Mouse (Mus musculus): ENCODE results near the gene Grk2. TPM values are rescaled to one million over a fixed set of nuclear protein-coding genes. Genes with fewer than 3 reads are reported as not detected.

Gene Grk2
- polyA plus RNA-seq, 1 experiment from 2014 or later = 15.6 TPM

GRCm38 (mm10) chr19:4303640-4303995 is 2.4 kb downstream of the Grk2 start:
- Histone ChIP-seq H3K4me1 (replicated peaks) (peaks cover 63% of the 10 kb centered on the region), H3K27ac (ENCODE audit: poor library complexity, severe bottlenecking) (no peak overlapping the region)
- ATAC-seq (ENCODE audit: insufficient number of reproducible peaks, low FRiP score) = no peak

GRCm38 (mm10) chr19:4302936-4303639 is 2.9 kb downstream of the Grk2 start:
- H3K4me3 ChIP-seq = peak overlapping the region; percentile 3; the same call in 1 of the 2 replicates
- H3K27ac ChIP-seq (ENCODE audit: poor library complexity, severe bottlenecking) = peak overlapping the region; percentile 78
- no peak for ATAC-seq (ENCODE audit: insufficient number of reproducible peaks, low FRiP score)
- peak overlapping the region; percentile 53 for H3K4me2 ChIP-seq
- WGBS = 59% methylated on average over 7 of the region's 7 CpGs
- H3K9ac ChIP-seq = peak overlapping the region; percentile 53; the same call in 1 of the 2 replicates
- H3K9me3 ChIP-seq (replicated peaks) = no peaks in the 10 kb centered on the region
- peaks cover 63% of the 10 kb centered on the region for H3K4me1 ChIP-seq (replicated peaks)
- no peaks in the 10 kb centered on the region for H3K36me3 ChIP-seq
- no peaks in the 10 kb centered on the region for H3K27me3 ChIP-seq (replicated peaks)

More at GRCm38 (mm10) chr19:4303640-4303995, 2.4 kb downstream of the Grk2 start:
- Histone ChIP-seq H3K27me3 (replicated peaks) (no peaks in the 10 kb centered on the region), H3K4me2 (peak overlapping the region; percentile 53; the same call in 1 of the 2 replicates), H3K4me3 (no peak overlapping the region), H3K9me3 (replicated peaks) (no peaks in the 10 kb centered on the region), H3K9ac (no peak overlapping the region), H3K36me3 (no peaks in the 10 kb centered on the region)
- WGBS = 90% methylated on average over 5 of the region's 5 CpGs

- peak overlapping the region; percentile 53 for H3K4me2 ChIP-seq
- H3K27ac ChIP-seq (ENCODE audit: poor library complexity, severe bottlenecking) = peak overlapping the region; percentile 78
- peaks cover 70% of the 10 kb centered on the region for H3K4me1 ChIP-seq (replicated peaks)
- H3K4me3 ChIP-seq = peak overlapping the region; percentile 7
- WGBS = 20% methylated on average over 21 of the region's 21 CpGs
- peak overlapping the region; percentile 53 for H3K9ac ChIP-seq
- ATAC-seq (ENCODE audit: insufficient number of reproducible peaks, low FRiP score) = 0 out of 2 replicates have a peak, but pooled peaks have one; percentile 4
- no peaks in the 10 kb centered on the region for H3K9me3 ChIP-seq (replicated peaks)
- H3K36me3 ChIP-seq = 0 out of 2 replicates have a peak, but pooled peaks cover 7% of the 10 kb centered on the region
- H3K27me3 ChIP-seq (replicated peaks) = no peaks in the 10 kb centered on the region
These were observed 4.0 kb downstream of the Grk2 start for GRCm38 (mm10) chr19:4301735-4302651.

DNA sequence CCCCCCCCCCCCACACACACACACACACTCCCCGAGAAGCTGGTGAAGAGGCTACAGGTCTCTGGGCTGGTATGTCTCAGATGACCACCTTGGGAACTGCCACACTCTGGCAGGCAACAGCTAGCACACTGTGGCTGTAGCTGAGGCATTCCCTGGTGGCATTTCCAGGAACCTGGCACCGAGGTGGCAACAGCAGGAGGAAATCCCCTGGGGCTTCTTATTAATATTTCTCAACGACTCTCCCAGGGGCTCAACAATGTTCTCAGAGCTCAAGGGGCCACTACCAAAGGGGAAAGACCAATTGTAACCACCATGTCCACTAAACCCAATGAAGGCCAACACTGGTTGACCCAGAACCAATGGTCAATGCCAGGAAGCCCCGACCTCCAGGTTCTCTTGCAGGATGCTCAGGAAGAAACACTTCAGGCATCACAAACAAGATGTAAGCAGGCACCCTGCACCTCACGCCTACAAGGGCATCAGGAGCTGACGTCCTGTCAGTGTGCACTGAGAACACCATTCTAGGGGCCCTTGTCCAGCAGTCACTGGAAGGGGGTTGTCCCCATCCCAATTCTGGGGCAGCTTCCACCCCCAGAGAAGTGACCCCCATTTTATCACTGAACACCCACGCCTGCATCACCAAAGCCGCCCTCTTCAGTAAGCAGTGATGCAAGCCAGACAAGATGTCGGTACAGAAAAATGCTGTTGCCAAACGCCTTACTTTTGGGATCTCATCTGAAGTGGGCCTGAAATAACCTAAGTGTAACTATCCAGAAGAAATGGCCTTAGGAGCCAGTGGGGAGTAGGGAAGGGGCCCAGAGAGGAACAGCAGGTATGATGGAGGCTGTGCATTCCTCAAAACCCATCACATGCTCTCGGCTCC is 4.9 kb downstream of the Grk2 start:
- no peaks in the 10 kb centered on the region for H3K9me3 ChIP-seq (replicated peaks)
- peaks cover 70% of the 10 kb centered on the region for H3K4me1 ChIP-seq (replicated peaks)
- peak overlapping the region; percentile 7; the same call in 1 of the 2 replicates for H3K4me3 ChIP-seq
- peak overlapping the region; percentile 78; the same call in 1 of the 2 replicates for H3K27ac ChIP-seq (ENCODE audit: poor library complexity, severe bottlenecking)
- WGBS = 54% methylated on average over 11 of the region's 11 CpGs
- H3K36me3 ChIP-seq = 0 out of 2 replicates have a peak, but pooled peaks cover 9% of the 10 kb centered on the region
- H3K4me2 ChIP-seq = peak overlapping the region; percentile 53
- H3K27me3 ChIP-seq (replicated peaks) = no peaks in the 10 kb centered on the region
- peak overlapping the region; percentile 53; the same call in 1 of the 2 replicates for H3K9ac ChIP-seq
- no peak for ATAC-seq (ENCODE audit: insufficient number of reproducible peaks, low FRiP score)

- H3K36me3 ChIP-seq = 0 out of 2 replicates have a peak, but pooled peaks cover 9% of the 10 kb centered on the region
- H3K4me2 ChIP-seq = no peak overlapping the region
- no peak overlapping the region for H3K9ac ChIP-seq
- H3K9me3 ChIP-seq (replicated peaks) = no peaks in the 10 kb centered on the region
- no peak overlapping the region for H3K27ac ChIP-seq (ENCODE audit: poor library complexity, severe bottlenecking)
- H3K4me1 ChIP-seq (replicated peaks) = peaks cover 70% of the 10 kb centered on the region
- no peak overlapping the region for H3K4me3 ChIP-seq
- 45% methylated on average over 7 of the region's 7 CpGs for WGBS
- no peak for ATAC-seq (ENCODE audit: insufficient number of reproducible peaks, low FRiP score)
- no peaks in the 10 kb centered on the region for H3K27me3 ChIP-seq (replicated peaks)
These were observed 5.7 kb downstream of the Grk2 start for GRCm38 (mm10) chr19:4300271-4300704.

- H3K9me3 ChIP-seq (replicated peaks) = no peaks in the 10 kb centered on the region
- no peak overlapping the region for H3K9ac ChIP-seq
- no peaks in the 10 kb centered on the region for H3K27me3 ChIP-seq (replicated peaks)
- ATAC-seq (ENCODE audit: insufficient number of reproducible peaks, low FRiP score) = no peak
- WGBS = 73% methylated on average over 6 of the region's 6 CpGs
- peaks cover 69% of the 10 kb centered on the region for H3K4me1 ChIP-seq (replicated peaks)
- no peak overlapping the region for H3K27ac ChIP-seq (ENCODE audit: poor library complexity, severe bottlenecking)
- no peak overlapping the region for H3K4me3 ChIP-seq
- 0 out of 2 replicates have a peak, but pooled peaks cover 9% of the 10 kb centered on the region for H3K36me3 ChIP-seq
- H3K4me2 ChIP-seq = no peak overlapping the region
These were observed 6.3 kb downstream of the Grk2 start for GRCm38 (mm10) chr19:4299574-4300270.

DNA sequence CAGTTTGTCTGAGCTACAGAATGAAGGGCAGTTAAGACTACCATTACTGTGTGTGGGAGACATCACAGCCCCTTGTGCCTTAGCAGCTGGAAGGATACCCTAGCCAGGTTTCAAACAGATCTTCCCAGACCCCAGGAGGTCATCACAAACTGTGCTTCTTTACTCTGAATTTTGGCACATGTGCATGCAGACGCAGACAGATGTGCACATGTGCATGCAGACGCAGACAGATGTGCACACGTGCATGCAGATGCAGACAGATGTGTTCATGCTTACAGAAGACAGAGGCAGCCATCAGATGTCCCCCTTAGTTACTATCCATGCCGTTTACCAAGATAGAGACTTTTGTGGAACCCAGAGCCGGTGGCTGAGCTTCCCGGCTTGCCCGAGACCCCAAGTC is 6.9 kb downstream of the Grk2 start:
- 0 out of 2 replicates have a peak, but pooled peaks cover 9% of the 10 kb centered on the region for H3K36me3 ChIP-seq
- no peak overlapping the region for H3K27ac ChIP-seq (ENCODE audit: poor library complexity, severe bottlenecking)
- 89% methylated on average over 7 of the region's 7 CpGs for WGBS
- H3K4me2 ChIP-seq = no peak overlapping the region
- H3K4me3 ChIP-seq = no peak overlapping the region
- no peaks in the 10 kb centered on the region for H3K27me3 ChIP-seq (replicated peaks)
- H3K4me1 ChIP-seq (replicated peaks) = peaks cover 69% of the 10 kb centered on the region
- ATAC-seq (ENCODE audit: insufficient number of reproducible peaks, low FRiP score) = no peak
- no peaks in the 10 kb centered on the region for H3K9me3 ChIP-seq (replicated peaks)
- H3K9ac ChIP-seq = no peak overlapping the region

GRCm38 (mm10) chr19:4298322-4299121 is 7.5 kb downstream of the Grk2 start:
- Histone ChIP-seq H3K27me3 (replicated peaks) (no peaks in the 10 kb centered on the region), H3K4me1 (replicated peaks) (peaks cover 67% of the 10 kb centered on the region), H3K9ac (no peak overlapping the region), H3K9me3 (replicated peaks) (no peaks in the 10 kb centered on the region), H3K4me3 (no peak overlapping the region), H3K4me2 (no peak overlapping the region), H3K36me3 (0 out of 2 replicates have a peak, but pooled peaks cover 9% of the 10 kb centered on the region), H3K27ac (ENCODE audit: poor library complexity, severe bottlenecking) (no peak overlapping the region)
- no peak for ATAC-seq (ENCODE audit: insufficient number of reproducible peaks, low FRiP score)
- 83% methylated on average over 17 of the region's 17 CpGs for WGBS

GRCm38 (mm10) chr19:4297851-4298250 is 8.2 kb downstream of the Grk2 start:
- peaks cover 60% of the 10 kb centered on the region for H3K4me1 ChIP-seq (replicated peaks)
- ATAC-seq (ENCODE audit: insufficient number of reproducible peaks, low FRiP score) = no peak
- no peak overlapping the region for H3K27ac ChIP-seq (ENCODE audit: poor library complexity, severe bottlenecking)
- no peak overlapping the region for H3K4me2 ChIP-seq
- H3K4me3 ChIP-seq = no peak overlapping the region
- no peak overlapping the region for H3K9ac ChIP-seq
- peaks cover 12% of the 10 kb centered on the region; the same call in 1 of the 2 replicates for H3K36me3 ChIP-seq
- H3K9me3 ChIP-seq (replicated peaks) = no peaks in the 10 kb centered on the region
- no peaks in the 10 kb centered on the region for H3K27me3 ChIP-seq (replicated peaks)
- WGBS = 84% methylated on average over 5 of the region's 5 CpGs

All from heart, embryonic 12.5 days (tissue).